Mouse (Mus musculus): ENCODE measurements around the gene Plekha7. TPM values are rescaled to one million over a fixed set of nuclear protein-coding genes. Genes with fewer than 3 reads are reported as not detected.

Plekha7 gene
- polyA plus RNA-seq, 1 experiment from 2014 or later, result 21.2 TPM

GRCm38 (mm10) chr7:116230811-116231609 lies 77.2 kb downstream of the Plekha7 start:
- H3K4me2 ChIP-seq (replicated peaks), result no peak overlapping the region
- H3K27ac ChIP-seq (replicated peaks), result no peak overlapping the region
- H3K9ac ChIP-seq (replicated peaks), result no peak overlapping the region
- H3K36me3 ChIP-seq, result no peaks in the 10 kb centered on the region
- no peak overlapping the region for H3K4me3 ChIP-seq
- H3K27me3 ChIP-seq, result peaks cover 8% of the 10 kb centered on the region
- H3K4me1 ChIP-seq, result peaks cover 20% of the 10 kb centered on the region
- ATAC-seq (ENCODE audit: low FRiP score, low read depth), result no peak
- 81% methylated on average over 11 of the region's 11 CpGs for WGBS
- H3K9me3 ChIP-seq, result no peaks in the 10 kb centered on the region

GRCm38 (mm10) chr7:116226877-116227282 lies 81.3 kb downstream of the Plekha7 start:
- H3K4me1 ChIP-seq, result peaks cover 16% of the 10 kb centered on the region
- 88% methylated on average over 7 of the region's 7 CpGs for WGBS

GRCm38 (mm10) chr7:116226316-116226715 lies 81.9 kb downstream of the Plekha7 start:
- ATAC-seq (ENCODE audit: low FRiP score, low read depth), result no peak
- no peaks in the 10 kb centered on the region for H3K9me3 ChIP-seq
- H3K4me2 ChIP-seq (replicated peaks), result no peak overlapping the region
- no peak overlapping the region for H3K27ac ChIP-seq (replicated peaks)
- no peak overlapping the region for H3K9ac ChIP-seq (replicated peaks)
- WGBS, result 91% methylated on average over 6 of the region's 6 CpGs
- no peaks in the 10 kb centered on the region for H3K36me3 ChIP-seq
- no peaks in the 10 kb centered on the region for H3K27me3 ChIP-seq
- H3K4me1 ChIP-seq, result peaks cover 22% of the 10 kb centered on the region
- no peak overlapping the region for H3K4me3 ChIP-seq

More at GRCm38 (mm10) chr7:116226877-116227282, 81.3 kb downstream of the Plekha7 start:
- Histone ChIP-seq H3K27ac (replicated peaks) (no peak overlapping the region), H3K4me2 (replicated peaks) (no peak overlapping the region), H3K4me3 (no peak overlapping the region), H3K27me3 (no peaks in the 10 kb centered on the region), H3K36me3 (no peaks in the 10 kb centered on the region), H3K9me3 (no peaks in the 10 kb centered on the region), H3K9ac (replicated peaks) (no peak overlapping the region)
- ATAC-seq (ENCODE audit: low FRiP score, low read depth), result no peak

- Histone ChIP-seq H3K36me3 (no peaks in the 10 kb centered on the region), H3K4me3 (no peak overlapping the region), H3K4me1 (peaks cover 22% of the 10 kb centered on the region), H3K9me3 (no peaks in the 10 kb centered on the region), H3K27me3 (no peaks in the 10 kb centered on the region), H3K4me2 (replicated peaks) (no peak overlapping the region), H3K27ac (replicated peaks) (no peak overlapping the region), H3K9ac (replicated peaks) (no peak overlapping the region)
- ATAC-seq (ENCODE audit: low FRiP score, low read depth), result no peak
- 93% methylated on average over 2 of the region's 2 CpGs for WGBS
Measured at GRCm38 (mm10) chr7:116224543-116224942, 83.6 kb downstream of the Plekha7 start.

- Histone ChIP-seq H3K9me3 (no peaks in the 10 kb centered on the region), H3K27me3 (no peaks in the 10 kb centered on the region), H3K27ac (replicated peaks) (no peak overlapping the region), H3K4me3 (no peak overlapping the region), H3K4me1 (peaks cover 22% of the 10 kb centered on the region), H3K9ac (replicated peaks) (no peak overlapping the region), H3K4me2 (replicated peaks) (no peak overlapping the region), H3K36me3 (no peaks in the 10 kb centered on the region)
- ATAC-seq (ENCODE audit: low FRiP score, low read depth), result 0 out of 2 replicates have a peak, but pooled peaks have one; percentile 23
- 31% methylated on average over 14 of the region's 14 CpGs for WGBS
Measured at GRCm38 (mm10) chr7:116223010-116223783, 85.0 kb downstream of the Plekha7 start.

- Histone ChIP-seq H3K9me3 (no peaks in the 10 kb centered on the region), H3K4me3 (no peak overlapping the region), H3K27me3 (no peaks in the 10 kb centered on the region), H3K36me3 (no peaks in the 10 kb centered on the region), H3K4me1 (peaks cover 22% of the 10 kb centered on the region), H3K9ac (replicated peaks) (no peak overlapping the region), H3K4me2 (replicated peaks) (no peak overlapping the region), H3K27ac (replicated peaks) (no peak overlapping the region)
- ATAC-seq (ENCODE audit: low FRiP score, low read depth), result no peak
- 58% methylated on average over 8 of the region's 8 CpGs for WGBS
Measured at GRCm38 (mm10) chr7:116222288-116223009, 85.7 kb downstream of the Plekha7 start.

- 64% methylated on average over 7 of the region's 7 CpGs for WGBS
Measured at GRCm38 (mm10) chr7:116221883-116222282, 86.3 kb downstream of the Plekha7 start.

GRCm38 (mm10) chr7:116220103-116220707 lies 88.0 kb downstream of the Plekha7 start:
- ATAC-seq (ENCODE audit: low FRiP score, low read depth), result no peak
- Histone ChIP-seq H3K27me3 (no peaks in the 10 kb centered on the region), H3K4me1 (peaks cover 22% of the 10 kb centered on the region), H3K9me3 (peaks cover 9% of the 10 kb centered on the region; the same call in 1 of the 2 replicates), H3K27ac (replicated peaks) (no peak overlapping the region), H3K4me3 (no peak overlapping the region), H3K9ac (replicated peaks) (no peak overlapping the region), H3K36me3 (no peaks in the 10 kb centered on the region), H3K4me2 (replicated peaks) (no peak overlapping the region)
- WGBS, result 92% methylated on average over 12 of the region's 12 CpGs

More at GRCm38 (mm10) chr7:116221883-116222282, 86.3 kb downstream of the Plekha7 start:
- Histone ChIP-seq H3K4me3 (no peak overlapping the region), H3K27me3 (no peaks in the 10 kb centered on the region), H3K9me3 (no peaks in the 10 kb centered on the region), H3K4me1 (peaks cover 22% of the 10 kb centered on the region), H3K4me2 (replicated peaks) (no peak overlapping the region), H3K27ac (replicated peaks) (no peak overlapping the region), H3K36me3 (no peaks in the 10 kb centered on the region), H3K9ac (replicated peaks) (no peak overlapping the region)
- ATAC-seq (ENCODE audit: low FRiP score, low read depth), result no peak

- Histone ChIP-seq H3K9me3 (peaks cover 9% of the 10 kb centered on the region; the same call in 1 of the 2 replicates), H3K27ac (replicated peaks) (no peak overlapping the region), H3K4me3 (no peak overlapping the region), H3K4me1 (peaks cover 15% of the 10 kb centered on the region), H3K27me3 (no peaks in the 10 kb centered on the region), H3K4me2 (replicated peaks) (no peak overlapping the region), H3K9ac (replicated peaks) (no peak overlapping the region), H3K36me3 (no peaks in the 10 kb centered on the region)
- WGBS, result 98% methylated on average over 7 of the region's 7 CpGs
- no peak for ATAC-seq (ENCODE audit: low FRiP score, low read depth)
Measured at GRCm38 (mm10) chr7:116217747-116218146, 90.4 kb downstream of the Plekha7 start.

GRCm38 (mm10) chr7:116211904-116212303 lies 96.3 kb downstream of the Plekha7 start:
- Histone ChIP-seq H3K4me1 (peaks cover 33% of the 10 kb centered on the region), H3K27me3 (0 out of 2 replicates have a peak, but pooled peaks cover 3% of the 10 kb centered on the region), H3K9ac (replicated peaks) (no peak overlapping the region), H3K4me3 (no peak overlapping the region), H3K9me3 (peaks cover 9% of the 10 kb centered on the region; the same call in 1 of the 2 replicates), H3K4me2 (replicated peaks) (no peak overlapping the region), H3K36me3 (no peaks in the 10 kb centered on the region), H3K27ac (replicated peaks) (peak overlapping the region; percentile 54; the same call in 1 of the 2 replicates)
- ATAC-seq (ENCODE audit: low FRiP score, low read depth), result no peak; the same call in 1 of the 2 replicates
- WGBS, result 23% methylated on average over 9 of the region's 9 CpGs

- H3K9me3 ChIP-seq, result no peaks in the 10 kb centered on the region
- H3K27me3 ChIP-seq, result 0 out of 2 replicates have a peak, but pooled peaks cover 3% of the 10 kb centered on the region
- H3K4me1 ChIP-seq, result peaks cover 33% of the 10 kb centered on the region
- peak overlapping the region; percentile 12; the same call in 1 of the 2 replicates for H3K9ac ChIP-seq (replicated peaks)
- H3K4me3 ChIP-seq, result no peak overlapping the region
- peak overlapping the region; percentile 19; the same call in 1 of the 2 replicates for H3K4me2 ChIP-seq (replicated peaks)
- H3K27ac ChIP-seq (replicated peaks), result peak overlapping the region; percentile 49
- H3K36me3 ChIP-seq, result no peaks in the 10 kb centered on the region
- WGBS, result 19% methylated on average over 10 of the region's 10 CpGs
- ATAC-seq (ENCODE audit: low FRiP score, low read depth), result 0 out of 2 replicates have a peak, but pooled peaks have one; percentile 57
Measured at GRCm38 (mm10) chr7:116209926-116210631, 98.1 kb downstream of the Plekha7 start.

Measured in midbrain, embryonic 12.5 days (tissue).